Mouse (Mus musculus): ENCODE results near the gene Ggt5. TPM values are rescaled to one million over a fixed set of nuclear protein-coding genes. Genes with fewer than 3 reads are reported as not detected.
"Not testable (repeated sequence)": the region's sequence is repeated elsewhere in the genome, so short reads cannot be mapped to it uniquely, and the experiment has no call there.

Gene Ggt5
- total RNA-seq, 2 experiments from 2014 or later = 2.6 to 2.8 TPM

- DNase-seq (ENCODE audit: low spot score in 2 of 2) = no peak
- intact Hi-C loops (cut with DNase I) = no loop called here
Measured at GRCm38 (mm10) chr10:75566321-75566720, 22.8 kb upstream of the Ggt5 start.

- intact Hi-C loops (cut with DNase I); DNase-seq (ENCODE audit: low spot score in 2 of 2): not testable (repeated sequence)
Measured at GRCm38 (mm10) chr10:75566765-75567164, 22.4 kb upstream of the Ggt5 start.

- intact Hi-C loops (cut with DNase I) = no loop called here
- DNase-seq (ENCODE audit: low spot score in 2 of 2) = no peak
Measured at GRCm38 (mm10) chr10:75568029-75568428, 21.1 kb upstream of the Ggt5 start.

- intact Hi-C loops (cut with DNase I) = no loop called here
- no peak for DNase-seq (ENCODE audit: low spot score in 2 of 2)
Measured at GRCm38 (mm10) chr10:75568441-75568840, 20.7 kb upstream of the Ggt5 start.

GRCm38 (mm10) chr10:75568851-75569250 is 20.3 kb upstream of the Ggt5 start:
- no peak for DNase-seq (ENCODE audit: low spot score in 2 of 2)
- intact Hi-C loops (cut with DNase I) = no loop called here

GRCm38 (mm10) chr10:75570981-75571657 is 18.0 kb upstream of the Ggt5 start:
- DNase-seq (ENCODE audit: low spot score in 2 of 2) = no peak
- intact Hi-C loops (cut with DNase I) = no loop called here

GRCm38 (mm10) chr10:75571937-75572336 is 17.2 kb upstream of the Ggt5 start:
- DNase-seq (ENCODE audit: low spot score in 2 of 2) = no peak
- intact Hi-C loops (cut with DNase I) = no loop called here

GRCm38 (mm10) chr10:75573181-75573580 is 16.0 kb upstream of the Ggt5 start:
- intact Hi-C loops (cut with DNase I) = no loop called here
- DNase-seq (ENCODE audit: low spot score in 2 of 2) = no peak

- intact Hi-C loops (cut with DNase I) = no loop called here
- DNase-seq (ENCODE audit: low spot score in 2 of 2) = no peak
Measured at GRCm38 (mm10) chr10:75573965-75574364, 15.2 kb upstream of the Ggt5 start.

GRCm38 (mm10) chr10:75579129-75579528 is 10.0 kb upstream of the Ggt5 start:
- intact Hi-C loops (cut with DNase I) = no loop called here
- DNase-seq (ENCODE audit: low spot score in 2 of 2) = no peak

- intact Hi-C loops (cut with DNase I) = loop anchor here (1.0 to 5.0 kb wide), 5 partner anchors 49 to 365 kb away; no protein-coding TSS in a partner anchor
- peak; percentile 90 to 92 for DNase-seq (ENCODE audit: low spot score in 2 of 2)
Measured at GRCm38 (mm10) chr10:75585876-75586552, 3.1 kb upstream of the Ggt5 start.

GRCm38 (mm10) chr10:75586553-75586879 is 2.6 kb upstream of the Ggt5 start:
- DNase-seq (ENCODE audit: low spot score in 2 of 2) = no peak
- intact Hi-C loops (cut with DNase I) = loop anchor here (1.0 to 5.0 kb wide), 5 partner anchors 49 to 364 kb away; no protein-coding TSS in a partner anchor

GRCm38 (mm10) chr10:75587781-75588180 is 1.4 kb upstream of the Ggt5 start:
- DNase-seq (ENCODE audit: low spot score in 2 of 2) = no peak
- intact Hi-C loops (cut with DNase I) = loop anchor here (2.0 to 5.0 kb wide), 4 partner anchors 115 to 363 kb away; no protein-coding TSS in a partner anchor

- DNase-seq (ENCODE audit: low spot score in 2 of 2) = no peak
- intact Hi-C loops (cut with DNase I) = loop anchor here (5.0 kb wide), 3 partner anchors 114 to 264 kb away; no protein-coding TSS in a partner anchor
Measured at GRCm38 (mm10) chr10:75588336-75588735, 804 bp upstream of the Ggt5 start.

- no peak for DNase-seq (ENCODE audit: low spot score in 2 of 2)
- intact Hi-C loops (cut with DNase I) = loop anchor here (5.0 kb wide), 3 partner anchors 113 to 263 kb away; no protein-coding TSS in a partner anchor
Measured at GRCm38 (mm10) chr10:75589651-75590050, 511 bp downstream of the Ggt5 start.

GRCm38 (mm10) chr10:75591211-75591894 is 2.2 kb downstream of the Ggt5 start:
- DNase-seq (ENCODE audit: low spot score in 2 of 2) = peak; percentile 20 to 39
- intact Hi-C loops (cut with DNase I) = no loop called here

- intact Hi-C loops (cut with DNase I) = no loop called here
- DNase-seq (ENCODE audit: low spot score in 2 of 2) = no peak
Measured at GRCm38 (mm10) chr10:75592585-75592984, 3.4 kb downstream of the Ggt5 start.

GRCm38 (mm10) chr10:75595981-75596380 is 6.8 kb downstream of the Ggt5 start:
- intact Hi-C loops (cut with DNase I) = no loop called here
- no peak for DNase-seq (ENCODE audit: low spot score in 2 of 2)

GRCm38 (mm10) chr10:75600189-75600730 is 11.1 kb downstream of the Ggt5 start:
- no peak for DNase-seq (ENCODE audit: low spot score in 2 of 2)
- intact Hi-C loops (cut with DNase I) = no loop called here

GRCm38 (mm10) chr10:75605162-75605846 is 16.2 kb downstream of the Ggt5 start:
- no peak for DNase-seq (ENCODE audit: low spot score in 2 of 2)
- intact Hi-C loops (cut with DNase I) = no loop called here
